Mouse (Mus musculus): ENCODE measurements around the gene Tpst1.

DNA sequence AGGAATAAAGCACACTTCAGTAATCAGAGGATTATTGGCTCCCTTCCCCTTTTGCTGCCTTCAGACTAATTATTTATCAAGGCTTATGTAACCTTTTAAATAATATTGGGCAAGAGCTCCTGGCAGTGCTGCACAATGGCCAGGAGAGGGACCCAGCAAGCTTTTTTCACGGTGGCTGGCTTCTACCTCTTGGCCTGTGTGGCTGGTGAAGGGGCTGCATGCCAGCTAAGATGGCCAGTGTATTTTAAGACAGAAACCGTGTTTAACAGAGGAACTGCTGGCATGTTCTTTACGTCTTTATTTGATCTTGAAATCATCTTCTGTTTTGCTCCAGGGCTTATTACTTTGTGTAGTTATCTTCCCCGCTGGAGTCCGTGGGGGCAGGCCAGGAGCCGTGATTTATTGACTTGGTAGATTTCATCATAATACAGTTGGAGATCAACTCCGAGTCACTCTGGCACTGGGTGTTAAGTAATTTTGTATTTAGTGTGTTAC, 28.9 kb upstream of the Tpst1 start:
- TF ChIP-seq TAL1 (IDR thresholded peaks at IDR 0.05; ENCODE audit: low read length) (no peak), GATA1 (IDR thresholded peaks at IDR 0.05; ENCODE audit: low read length) (no peak)

All from erythroblast, embryonic 14.5 days (primary cell).